Mouse (Mus musculus) central nervous system, embryonic 14 days (tissue): ENCODE results near the gene Lce1j. TPM values are rescaled to one million over a fixed set of nuclear protein-coding genes. Genes with fewer than 3 reads are reported as not detected.

ENCODE experiments used
- polyA plus RNA-seq: library from polyadenylated mRNA; depleted of rRNA; stranded (reverse); fragments of >200 nt; gene quantifications from 2 replicates; pipeline ENCODE4 v1.2.3, GENCODE M21; 2012; rRNA removed

The Lce1j gene
- polyA plus RNA-seq = not detected in 2 replicates

GRCm38 (mm10) chr3:92790414-92790813 lies at the start of gene Lce1j:
Lce1j (minus strand) TSS chr3:92790514.

DNA sequence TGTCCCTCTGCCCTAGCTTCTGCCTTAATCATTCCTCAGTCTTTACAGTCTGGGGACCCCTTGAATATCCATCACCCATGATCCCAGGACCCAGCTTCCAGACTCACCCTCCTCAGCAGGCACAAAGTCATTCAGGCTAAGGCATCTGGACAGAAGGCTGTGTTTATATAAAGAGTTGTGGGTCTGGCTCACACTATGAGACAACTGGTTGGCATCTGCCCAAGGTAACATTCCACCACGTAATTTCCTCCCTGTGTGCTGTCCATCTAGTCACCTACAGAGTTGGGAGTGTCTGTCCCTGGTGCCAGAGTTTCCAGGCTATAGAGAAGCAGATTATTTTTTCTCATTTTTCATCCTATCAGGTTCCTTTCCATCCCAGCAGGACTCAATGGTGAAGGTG lies 36.8 kb upstream of the Lce1j start, which contains the start of gene Kprp:
TSS of gene Kprp (minus strand) at position 140 of the 400 bp plus-strand sequence.

GRCm38 (mm10) chr3:92807791-92808190 lies 17.5 kb upstream of the Lce1j start, which contains the start of gene Lce1k:
Lce1k (minus strand) TSS chr3:92807891.

GRCm38 (mm10) chr3:92778799-92779198 lies 11.5 kb downstream of the Lce1j start, which contains the start of gene Lce1i:
Lce1i (minus strand) TSS chr3:92778899.

DNA sequence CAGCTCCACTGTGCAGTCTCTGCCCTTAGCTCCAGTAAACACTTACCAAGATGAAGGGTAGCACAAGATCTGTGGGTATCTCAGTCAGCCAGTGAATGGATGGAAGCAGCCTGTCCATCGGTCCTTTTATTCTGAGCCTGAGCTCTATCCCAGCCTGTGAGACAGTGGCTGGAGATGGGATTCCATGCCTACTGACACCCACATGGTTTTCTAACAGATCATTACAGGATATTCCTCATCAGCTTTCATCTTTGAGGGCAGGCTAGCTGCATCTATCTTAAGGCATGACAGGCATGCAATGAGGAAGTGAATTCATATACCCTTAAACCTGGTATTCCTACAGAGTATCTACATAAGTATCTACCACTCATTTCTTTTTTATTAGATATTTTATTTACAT lies 25.3 kb downstream of the Lce1j start, which contains the start of gene Lce1h:
TSS of gene Lce1h (minus strand) at position 101 of the 400 bp plus-strand sequence.

DNA sequence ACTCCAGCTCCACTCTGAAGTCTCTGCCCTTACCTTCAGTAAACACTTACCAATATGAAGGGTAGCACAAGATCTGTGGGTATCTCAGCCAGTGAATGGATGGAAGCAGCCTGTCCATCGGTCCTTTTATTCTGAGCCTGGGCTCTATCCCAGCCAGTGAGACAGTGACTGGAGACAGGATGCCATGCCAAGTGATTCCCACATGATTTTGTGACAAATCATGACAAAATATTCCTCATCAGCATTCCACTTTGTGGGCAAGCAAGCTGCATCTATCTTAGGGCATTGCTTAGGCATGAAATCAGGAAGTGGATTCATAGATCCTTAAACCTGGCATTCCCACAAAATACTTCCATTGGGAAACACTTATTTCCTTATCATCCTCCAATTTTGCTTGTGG lies 38.1 kb downstream of the Lce1j start, which contains the start of gene Lce1g:
TSS of gene Lce1g (minus strand) at position 101 of the 400 bp plus-strand sequence.

GRCm38 (mm10) chr3:92738996-92739395 lies 51.3 kb downstream of the Lce1j start, which contains the start of gene Gm38119:
Gm38119 (minus strand) TSS chr3:92739096.

Other genes with a start within 250 kb of the Lce1j start
- 0.05 TPM in 1 of 2 replicates, not detected in the other for gene Ivl, start 216.8 kb downstream of the Lce1j start, polyA plus RNA-seq
- gene Smcp, start 201.5 kb downstream of the Lce1j start, polyA plus RNA-seq = not detected in 2 replicates
- gene 2210017I01Rik, start 183.0 kb downstream of the Lce1j start, polyA plus RNA-seq = not detected in 2 replicates
- not detected in 2 replicates for gene Lce6a, start 168.9 kb downstream of the Lce1j start, polyA plus RNA-seq
- gene Lce1a1, start 142.2 kb downstream of the Lce1j start, polyA plus RNA-seq = not detected in 2 replicates
- not detected in 2 replicates for gene Lce1b, start 133.6 kb downstream of the Lce1j start, polyA plus RNA-seq
- gene Lce1a2, start 120.2 kb downstream of the Lce1j start, polyA plus RNA-seq = not detected in 2 replicates
- gene Lce1c, start 111.3 kb downstream of the Lce1j start, polyA plus RNA-seq = not detected in 2 replicates
- gene Lce1d, start 103.3 kb downstream of the Lce1j start, polyA plus RNA-seq = not detected in 2 replicates
- not detected in 2 replicates for gene Lce1e, start 81.4 kb downstream of the Lce1j start, polyA plus RNA-seq
- gene Lce1f, start 70.2 kb downstream of the Lce1j start, polyA plus RNA-seq = not detected in 2 replicates
- not detected in 2 replicates for gene Gm38119, start 51.4 kb downstream of the Lce1j start, polyA plus RNA-seq
- not detected in 2 replicates for gene Lce1g, start 38.2 kb downstream of the Lce1j start, polyA plus RNA-seq
- not detected in 2 replicates for gene Lce1h, start 25.4 kb downstream of the Lce1j start, polyA plus RNA-seq
- gene Lce1i, start 11.6 kb downstream of the Lce1j start, polyA plus RNA-seq = not detected in 2 replicates
- not detected in 2 replicates for gene Lce1k, start 17.4 kb upstream of the Lce1j start, polyA plus RNA-seq
- not detected in 2 replicates for gene Kprp, start 36.7 kb upstream of the Lce1j start, polyA plus RNA-seq
- not detected in 2 replicates for gene Lce1l, start 60.8 kb upstream of the Lce1j start, polyA plus RNA-seq
- gene 2310050C09Rik, start 79.7 kb upstream of the Lce1j start, polyA plus RNA-seq = not detected in 2 replicates
- gene Lce3a, start 135.7 kb upstream of the Lce1j start, polyA plus RNA-seq = not detected in 2 replicates
- gene Lce3b, start 142.5 kb upstream of the Lce1j start, polyA plus RNA-seq = not detected in 2 replicates
- not detected in 2 replicates for gene Lce3c, start 154.0 kb upstream of the Lce1j start, polyA plus RNA-seq
- not detected in 2 replicates for gene Lce3d, start 166.9 kb upstream of the Lce1j start, polyA plus RNA-seq
- not detected in 2 replicates for gene Lce3e, start 176.5 kb upstream of the Lce1j start, polyA plus RNA-seq
- gene Lce3f, start 201.7 kb upstream of the Lce1j start, polyA plus RNA-seq = not detected in 2 replicates
- 0.37 and 0.51 TPM in 2 replicates for gene Crct1, start 225.2 kb upstream of the Lce1j start, polyA plus RNA-seq
- gene Lce1m, start 228.5 kb upstream of the Lce1j start, polyA plus RNA-seq = not detected in 2 replicates